In the genomic region with DNA sequence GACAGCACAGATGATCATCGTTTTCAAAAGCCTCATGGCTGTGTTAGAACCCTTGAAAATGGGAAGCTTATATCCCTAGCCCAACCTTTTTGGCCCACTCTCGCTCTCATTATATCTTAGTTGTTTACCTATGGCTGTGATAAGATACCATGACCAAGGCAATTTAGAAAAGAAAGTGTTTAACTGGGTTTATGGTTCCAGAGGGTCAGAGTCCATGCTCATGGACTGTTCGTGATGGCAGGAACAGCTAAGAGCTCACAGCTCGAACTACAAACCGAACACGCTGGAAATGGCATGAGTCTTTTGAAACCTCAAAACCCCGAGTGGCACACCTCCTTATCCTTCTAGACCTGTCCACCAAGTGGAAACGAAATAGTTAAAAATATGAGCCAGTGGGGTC, we compare ENCODE assay signal across 17 mouse cellular contexts. TPM values are rescaled to one million over a fixed set of nuclear protein-coding genes. Genes with fewer than 3 reads are reported as not detected.
A peak's percentile ranks its signal among the peaks of the same experiment; 100 is the strongest.
DNase-seq lines count a peak whose midpoint lies in the region; ATAC-seq and TF ChIP-seq lines count a peak whose summit lies in the region.
"Had no signal": no experiment of that assay in that cellular context is flagged by ENCODE, and none has a peak within 500 bp of the region (broad histone marks: within the 10 kb centered on the region; RNA-seq: fewer than 3 reads in every experiment).

No protein-coding gene starts in this region.

- no peak for ATAC-seq in heart, embryonic 11.5 days (replicated peaks; ENCODE audit: insufficient number of reproducible peaks, low FRiP score, low TSS enrichment)
- no peak for ATAC-seq in heart, embryonic 15.5 days (replicated peaks; ENCODE audit: insufficient number of reproducible peaks, insufficient read depth, low FRiP score, low read depth)
- ATAC-seq in intestine, embryonic 15.5 days = peak; percentile 59
- peak; percentile 73; the same call in 1 of the 2 replicates for ATAC-seq in intestine, postnatal 0 days
- ATAC-seq: activated CD4-positive, CD25-positive, alpha-beta regulatory T cell, adult 4 months; forebrain, embryonic 15.5 days; Patski had no signal

- 83% methylated on average over 8 of the region's 8 CpGs for WGBS in heart, embryonic 11.5 days (ENCODE audit: insufficient replicate concordance)
- WGBS in heart, embryonic 15.5 days = 86% methylated on average over 8 of the region's 8 CpGs
- WGBS in intestine, embryonic 15.5 days = 77% methylated on average over 8 of the region's 8 CpGs
- WGBS in intestine, postnatal 0 days = 50% methylated on average over 8 of the region's 8 CpGs

- H3K36me3 ChIP-seq in heart, embryonic 11.5 days (ENCODE audit: control insufficient read depth, insufficient read depth, low read length) = no peaks in the 10 kb centered on the region
- H3K36me3 ChIP-seq in heart, embryonic 15.5 days = no peaks in the 10 kb centered on the region
- no peaks in the 10 kb centered on the region for H3K36me3 ChIP-seq in intestine, embryonic 15.5 days
- no peaks in the 10 kb centered on the region for H3K36me3 ChIP-seq in intestine, postnatal 0 days (ENCODE audit: control insufficient read depth, insufficient read depth)
- H3K36me3 ChIP-seq: embryonic facial prominence, embryonic 12.5 days; forebrain, embryonic 15.5 days; hindbrain, embryonic 10.5 days; hindbrain, embryonic 15.5 days had no signal

- no peak overlapping the region for H3K4me2 ChIP-seq in heart, embryonic 11.5 days
- no peak overlapping the region for H3K4me2 ChIP-seq in heart, embryonic 15.5 days
- no peak overlapping the region for H3K4me2 ChIP-seq in intestine, embryonic 15.5 days (replicated peaks)
- no peak overlapping the region for H3K4me2 ChIP-seq in intestine, postnatal 0 days (replicated peaks; ENCODE audit: low read depth)
- H3K4me2 ChIP-seq: embryonic facial prominence, embryonic 12.5 days; forebrain, embryonic 15.5 days; hindbrain, embryonic 15.5 days had no signal

- peaks cover 30% of the 10 kb centered on the region for H3K4me1 ChIP-seq in heart, embryonic 11.5 days (ENCODE audit: control insufficient read depth, insufficient read depth, low read length)
- peaks cover 38% of the 10 kb centered on the region for H3K4me1 ChIP-seq in heart, embryonic 15.5 days (replicated peaks)
- no peaks in the 10 kb centered on the region for H3K4me1 ChIP-seq in intestine, embryonic 15.5 days (replicated peaks)
- H3K4me1 ChIP-seq in intestine, postnatal 0 days (replicated peaks; ENCODE audit: control insufficient read depth, insufficient read depth, low read length) = 0 out of 2 replicates have a peak, but pooled peaks cover 3% of the 10 kb centered on the region
- H3K4me1 ChIP-seq: forebrain, embryonic 15.5 days; hindbrain, embryonic 10.5 days; hindbrain, embryonic 15.5 days had no signal

- no peak overlapping the region for H3K9ac ChIP-seq in heart, embryonic 11.5 days (ENCODE audit: low read depth, low read length)
- no peak overlapping the region for H3K9ac ChIP-seq in heart, embryonic 15.5 days
- H3K9ac ChIP-seq in intestine, embryonic 15.5 days = no peak overlapping the region
- no peak overlapping the region for H3K9ac ChIP-seq in intestine, postnatal 0 days (ENCODE audit: low read depth, low read length)
- H3K9ac ChIP-seq: embryonic facial prominence, embryonic 12.5 days; forebrain, embryonic 15.5 days; hindbrain, embryonic 15.5 days had no signal

- H3K27ac ChIP-seq in heart, embryonic 11.5 days (ENCODE audit: low read depth, low read length) = peak overlapping the region; percentile 73; the same call in 1 of the 2 replicates
- peak overlapping the region; percentile 91; the same call in 1 of the 2 replicates for H3K27ac ChIP-seq in heart, embryonic 15.5 days
- H3K27ac ChIP-seq in intestine, embryonic 15.5 days = no peak overlapping the region
- no peak overlapping the region for H3K27ac ChIP-seq in intestine, postnatal 0 days (ENCODE audit: low read depth, low read length)
- H3K27ac ChIP-seq: embryonic facial prominence, embryonic 12.5 days; forebrain, embryonic 15.5 days; hindbrain, embryonic 10.5 days; hindbrain, embryonic 15.5 days had no signal

- no peaks in the 10 kb centered on the region for H3K27me3 ChIP-seq in heart, embryonic 11.5 days (ENCODE audit: control insufficient read depth, insufficient read depth, low read length)
- H3K27me3 ChIP-seq in heart, embryonic 15.5 days = no peaks in the 10 kb centered on the region
- H3K27me3 ChIP-seq in intestine, embryonic 15.5 days (replicated peaks) = 0 out of 2 replicates have a peak, but pooled peaks cover 7% of the 10 kb centered on the region
- peaks cover 70% of the 10 kb centered on the region for H3K27me3 ChIP-seq in intestine, postnatal 0 days (replicated peaks; ENCODE audit: control insufficient read depth, insufficient read depth, low read length)
- H3K27me3 ChIP-seq: embryonic facial prominence, embryonic 12.5 days; forebrain, embryonic 15.5 days; hindbrain, embryonic 15.5 days had no signal

- no peak for DNase-seq in heart, postnatal 25 days (ENCODE audit: low spot score)
- no peak for DNase-seq in heart, postnatal 10 days
- DNase-seq: adrenal gland, postnatal 14 days; cerebellum, adult 11-12 months; cerebellum, adult 9-10 months; cerebellum, postnatal 25 days; kidney, adult 18-20 months had no signal

- TF ChIP-seq CTCF in intestine, postnatal 0 days (IDR thresholded peaks at IDR 0.05; ENCODE audit: low read depth) = no peak

- H3K9me3 ChIP-seq in heart, embryonic 11.5 days (replicated peaks; ENCODE audit: control insufficient read depth, low read length) = peaks cover 4% of the 10 kb centered on the region; the same call in 1 of the 2 replicates
- H3K9me3 ChIP-seq in heart, embryonic 15.5 days (replicated peaks) = no peaks in the 10 kb centered on the region
- H3K9me3 ChIP-seq in intestine, embryonic 15.5 days = no peaks in the 10 kb centered on the region
- peaks cover 9% of the 10 kb centered on the region; the same call in 1 of the 2 replicates for H3K9me3 ChIP-seq in intestine, postnatal 0 days (ENCODE audit: control insufficient read depth)
- H3K9me3 ChIP-seq: embryonic facial prominence, embryonic 12.5 days; forebrain, embryonic 15.5 days; hindbrain, embryonic 15.5 days had no signal

- intact Hi-C loops in heart, postnatal 25 days (cut with DNase I) = no loop called here
- intact Hi-C loops in heart, postnatal 10 days (cut with DNase I) = no loop called here

- no peak overlapping the region for H3K4me3 ChIP-seq in heart, embryonic 11.5 days (ENCODE audit: low read depth, low read length)
- H3K4me3 ChIP-seq in heart, embryonic 15.5 days = no peak overlapping the region
- no peak overlapping the region for H3K4me3 ChIP-seq in intestine, embryonic 15.5 days (replicated peaks)
- H3K4me3 ChIP-seq in intestine, postnatal 0 days (ENCODE audit: low read depth, low read length) = no peak overlapping the region
- H3K4me3 ChIP-seq: embryonic facial prominence, embryonic 12.5 days; forebrain, embryonic 15.5 days; hindbrain, embryonic 10.5 days; hindbrain, embryonic 15.5 days had no signal

RNA-seq across cellular contexts. Expression of a gene that starts 11.2 kb away (rescaled TPM):
- 9.7 and 12.5 TPM in 2 replicates for polyA plus RNA-seq in heart, embryonic 11.5 days (2014; fragmentation: Nextera tagmentation; extraction: Ambion mirVana)
- 100 to 1,000 TPM in 1 of 2 experiments, 10 to 100 TPM in 1; 93.0 to 118 TPM for total RNA-seq in heart, postnatal 25 days (2021)
- 18.7 and 21.2 TPM in 2 replicates for polyA plus RNA-seq in heart, embryonic 15.5 days (2015; fragmentation: Nextera tagmentation; extraction: Ambion mirVana)
- 100 to 1,000 TPM; 186 to 218 TPM for total RNA-seq in heart, postnatal 10 days (2021)
- 13.7 and 14.3 TPM in 2 replicates for polyA plus RNA-seq in intestine, embryonic 15.5 days (2015; fragmentation: Nextera tagmentation; extraction: Ambion mirVana)
- polyA plus RNA-seq in intestine, postnatal 0 days (2015; fragmentation: Nextera tagmentation; extraction: Ambion mirVana) = 10.1 and 12.5 TPM in 2 replicates

Comparison
In these comparisons a context has a peak if more than half of its experiments do, and no peak if none do; other contexts are left out.
1. ATAC-seq: peak in intestine, embryonic 15.5 days (single experiment) and intestine, postnatal 0 days (single experiment); none in heart, embryonic 11.5 days (single experiment) and heart, embryonic 15.5 days (single experiment).
2. H3K27ac ChIP-seq: peak in heart, embryonic 11.5 days (single experiment) and heart, embryonic 15.5 days (single experiment); none in intestine, embryonic 15.5 days (single experiment) and intestine, postnatal 0 days (single experiment).